Mouse (Mus musculus): ENCODE data around the gene Gsg1l.

DNA sequence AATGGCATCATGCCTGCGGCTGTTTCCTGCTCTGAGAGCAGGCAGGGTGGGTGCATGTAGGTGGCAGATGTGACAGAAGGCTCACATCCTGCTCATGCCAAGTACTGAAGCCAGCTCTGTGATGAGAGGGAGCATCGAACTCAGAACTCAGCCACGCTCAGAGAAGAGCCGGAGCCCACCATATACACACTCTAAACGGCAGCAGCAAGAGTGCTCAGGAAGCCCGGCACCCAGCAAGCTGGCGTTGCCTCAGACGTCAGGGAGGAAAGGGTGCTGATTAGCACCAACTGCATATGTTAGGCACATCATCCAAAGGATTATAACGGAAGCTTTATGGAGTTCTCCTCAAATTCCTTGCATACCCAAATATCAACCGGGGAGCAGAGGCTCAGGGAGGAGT, 5.4 kb upstream of the Gsg1l start:
- TF ChIP-seq CTCF (IDR thresholded peaks at IDR 0.05; ENCODE audit: extremely low read depth, insufficient read length, insufficient replicate concordance, low read depth, low read length) (no peak), POLR2A (IDR thresholded peaks at IDR 0.05; ENCODE audit: low read depth, low read length) (no peak)

Data from small intestine, adult 2 months (tissue).